Mouse (Mus musculus): ENCODE results near the gene Kif13a.

Kif13a gene

DNA sequence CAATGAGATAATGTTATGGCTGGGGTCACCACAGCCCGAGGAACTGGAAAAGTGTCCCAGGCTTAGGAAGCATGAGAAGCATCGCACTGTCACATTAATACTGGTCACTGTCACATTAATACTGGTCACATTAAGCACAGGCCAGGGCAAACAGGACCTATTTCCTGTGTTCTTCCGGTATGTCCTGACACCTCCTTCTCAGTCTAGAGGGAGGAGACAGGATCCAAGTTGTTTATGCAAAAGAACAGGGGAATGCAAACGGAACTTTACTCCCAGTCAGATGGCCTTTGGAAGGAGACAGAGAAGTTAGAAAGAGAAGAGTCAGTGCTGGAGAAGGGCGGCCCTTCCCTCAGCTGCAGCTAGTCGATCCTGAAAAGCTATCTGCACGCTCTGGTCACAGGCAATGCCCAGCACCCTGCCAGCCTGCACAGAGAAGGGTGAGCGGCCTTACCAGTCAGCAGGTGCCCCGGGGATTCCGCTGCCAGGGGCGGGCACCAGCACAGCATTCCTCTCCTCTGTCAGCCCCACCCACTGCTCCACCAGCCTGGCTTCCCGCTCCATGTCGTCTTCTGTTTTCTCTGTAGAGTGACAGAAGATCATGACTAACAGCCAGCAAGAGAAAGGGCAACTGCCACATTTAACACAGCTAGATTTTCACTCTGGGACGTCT, 152.9 kb downstream of the Kif13a start:
- no peak for DNase-seq (ENCODE audit: low read depth, low spot score)
- Histone ChIP-seq H3K27me3 (ENCODE audit: control insufficient read depth, insufficient read depth, low read length, poor library complexity, severe bottlenecking) (no peaks in the 10 kb centered on the region), H3K36me3 (ENCODE audit: control insufficient read depth, insufficient read depth, low read length, poor library complexity, severe bottlenecking) (no peaks in the 10 kb centered on the region)

GRCm38 (mm10) chr13:46774998-46775397, 154.7 kb downstream of the Kif13a start:
- DNase-seq (ENCODE audit: low read depth, low spot score), result no peak
- H3K36me3 ChIP-seq (ENCODE audit: control insufficient read depth, insufficient read depth, low read length, poor library complexity, severe bottlenecking), result no peaks in the 10 kb centered on the region
- no peaks in the 10 kb centered on the region for H3K27me3 ChIP-seq (ENCODE audit: control insufficient read depth, insufficient read depth, low read length, poor library complexity, severe bottlenecking)

DNA sequence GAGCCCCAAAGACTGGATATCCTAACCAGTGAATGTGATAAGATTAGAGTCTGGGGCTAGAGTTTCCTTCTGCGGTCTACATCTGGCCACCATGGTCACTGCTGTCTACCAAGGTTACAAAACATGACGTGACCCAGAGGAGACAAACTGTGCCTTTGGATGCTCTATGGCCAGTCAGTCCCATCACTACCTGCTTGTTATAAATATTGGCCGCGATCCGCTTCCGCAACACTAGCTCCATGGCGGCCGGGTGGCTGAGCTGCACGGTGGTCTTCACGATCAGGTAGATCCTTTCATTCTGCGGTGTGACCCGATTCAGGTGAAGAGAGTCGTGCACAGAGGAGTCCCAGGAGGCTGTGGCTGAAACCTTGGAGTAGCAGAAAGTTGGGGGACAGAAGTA, 157.1 kb downstream of the Kif13a start:
- no peak for DNase-seq (ENCODE audit: low read depth, low spot score)
- Histone ChIP-seq H3K27me3 (ENCODE audit: control insufficient read depth, insufficient read depth, low read length, poor library complexity, severe bottlenecking) (no peaks in the 10 kb centered on the region), H3K36me3 (ENCODE audit: control insufficient read depth, insufficient read depth, low read length, poor library complexity, severe bottlenecking) (no peaks in the 10 kb centered on the region)

- no peaks in the 10 kb centered on the region for H3K36me3 ChIP-seq (ENCODE audit: control insufficient read depth, insufficient read depth, low read length, poor library complexity, severe bottlenecking)
- DNase-seq (ENCODE audit: low read depth, low spot score), result no peak
- no peaks in the 10 kb centered on the region for H3K27me3 ChIP-seq (ENCODE audit: control insufficient read depth, insufficient read depth, low read length, poor library complexity, severe bottlenecking)
Measured at GRCm38 (mm10) chr13:46765361-46765760, 164.3 kb downstream of the Kif13a start.

DNA sequence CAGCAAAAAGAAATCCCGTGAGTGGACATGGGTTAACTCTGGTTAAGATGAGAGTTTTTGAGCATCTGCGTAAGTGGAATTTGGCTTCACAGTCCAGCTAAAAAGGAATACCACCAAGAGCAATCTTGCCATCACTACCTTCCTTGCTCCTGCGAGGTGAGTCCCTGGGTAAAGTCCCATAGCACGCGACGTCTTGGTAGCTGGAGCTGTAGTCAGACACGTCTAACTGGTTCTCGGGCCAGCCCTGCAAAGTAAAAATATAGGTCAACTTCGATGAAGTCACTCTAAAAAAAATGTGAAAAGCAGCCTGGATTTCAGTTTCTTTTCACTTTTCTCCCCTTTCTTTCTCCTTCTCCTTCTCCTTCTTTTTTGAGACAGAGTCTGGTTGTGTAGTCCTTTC, 166.5 kb downstream of the Kif13a start:
- no peaks in the 10 kb centered on the region for H3K27me3 ChIP-seq (ENCODE audit: control insufficient read depth, insufficient read depth, low read length, poor library complexity, severe bottlenecking)

GRCm38 (mm10) chr13:46760921-46761320, 168.7 kb downstream of the Kif13a start:
- Histone ChIP-seq H3K36me3 (ENCODE audit: control insufficient read depth, insufficient read depth, low read length, poor library complexity, severe bottlenecking) (no peaks in the 10 kb centered on the region), H3K27me3 (ENCODE audit: control insufficient read depth, insufficient read depth, low read length, poor library complexity, severe bottlenecking) (no peaks in the 10 kb centered on the region)
- DNase-seq (ENCODE audit: low read depth, low spot score), result no peak

More for the DNA sequence above, 166.5 kb downstream of the Kif13a start:
- no peak for DNase-seq (ENCODE audit: low read depth, low spot score)
- H3K36me3 ChIP-seq (ENCODE audit: control insufficient read depth, insufficient read depth, low read length, poor library complexity, severe bottlenecking), result no peaks in the 10 kb centered on the region

- no peaks in the 10 kb centered on the region for H3K36me3 ChIP-seq (ENCODE audit: control insufficient read depth, insufficient read depth, low read length, poor library complexity, severe bottlenecking)
- no peak for DNase-seq (ENCODE audit: low read depth, low spot score)
- H3K27me3 ChIP-seq (ENCODE audit: control insufficient read depth, insufficient read depth, low read length, poor library complexity, severe bottlenecking), result no peaks in the 10 kb centered on the region
Measured at GRCm38 (mm10) chr13:46759281-46759809, 170.3 kb downstream of the Kif13a start.

DNA sequence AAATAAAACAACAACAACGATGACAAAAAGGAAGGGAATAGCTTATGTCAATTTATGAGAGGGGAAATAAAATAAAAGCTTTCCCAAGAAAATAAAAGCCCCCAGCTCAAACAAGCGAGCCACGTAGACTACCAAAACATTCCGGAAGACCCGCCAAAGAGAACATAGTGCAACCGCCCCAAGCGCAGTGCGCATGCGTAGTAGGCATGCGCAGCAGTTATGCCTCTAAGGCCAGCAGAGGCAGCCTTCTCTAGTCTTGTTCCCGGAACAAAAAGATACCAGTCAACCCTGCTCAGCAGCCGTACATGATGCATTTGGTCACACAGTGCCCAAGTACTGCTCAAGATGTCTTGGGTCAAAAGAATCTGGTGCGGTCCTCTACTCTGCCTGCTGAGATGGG, 171.0 kb downstream of the Kif13a start:
- DNase-seq (ENCODE audit: low read depth, low spot score), result no peak
- Histone ChIP-seq H3K27me3 (ENCODE audit: control insufficient read depth, insufficient read depth, low read length, poor library complexity, severe bottlenecking) (no peaks in the 10 kb centered on the region), H3K36me3 (ENCODE audit: control insufficient read depth, insufficient read depth, low read length, poor library complexity, severe bottlenecking) (no peaks in the 10 kb centered on the region)

GRCm38 (mm10) chr13:46757946-46758345, 171.7 kb downstream of the Kif13a start:
- Histone ChIP-seq H3K36me3 (ENCODE audit: control insufficient read depth, insufficient read depth, low read length, poor library complexity, severe bottlenecking) (no peaks in the 10 kb centered on the region), H3K27me3 (ENCODE audit: control insufficient read depth, insufficient read depth, low read length, poor library complexity, severe bottlenecking) (no peaks in the 10 kb centered on the region)
- no peak for DNase-seq (ENCODE audit: low read depth, low spot score)

- no peak for DNase-seq (ENCODE audit: low read depth, low spot score)
- Histone ChIP-seq H3K36me3 (ENCODE audit: control insufficient read depth, insufficient read depth, low read length, poor library complexity, severe bottlenecking) (no peaks in the 10 kb centered on the region), H3K27me3 (ENCODE audit: control insufficient read depth, insufficient read depth, low read length, poor library complexity, severe bottlenecking) (no peaks in the 10 kb centered on the region)
Measured at GRCm38 (mm10) chr13:46753294-46753693, 176.4 kb downstream of the Kif13a start.

DNA sequence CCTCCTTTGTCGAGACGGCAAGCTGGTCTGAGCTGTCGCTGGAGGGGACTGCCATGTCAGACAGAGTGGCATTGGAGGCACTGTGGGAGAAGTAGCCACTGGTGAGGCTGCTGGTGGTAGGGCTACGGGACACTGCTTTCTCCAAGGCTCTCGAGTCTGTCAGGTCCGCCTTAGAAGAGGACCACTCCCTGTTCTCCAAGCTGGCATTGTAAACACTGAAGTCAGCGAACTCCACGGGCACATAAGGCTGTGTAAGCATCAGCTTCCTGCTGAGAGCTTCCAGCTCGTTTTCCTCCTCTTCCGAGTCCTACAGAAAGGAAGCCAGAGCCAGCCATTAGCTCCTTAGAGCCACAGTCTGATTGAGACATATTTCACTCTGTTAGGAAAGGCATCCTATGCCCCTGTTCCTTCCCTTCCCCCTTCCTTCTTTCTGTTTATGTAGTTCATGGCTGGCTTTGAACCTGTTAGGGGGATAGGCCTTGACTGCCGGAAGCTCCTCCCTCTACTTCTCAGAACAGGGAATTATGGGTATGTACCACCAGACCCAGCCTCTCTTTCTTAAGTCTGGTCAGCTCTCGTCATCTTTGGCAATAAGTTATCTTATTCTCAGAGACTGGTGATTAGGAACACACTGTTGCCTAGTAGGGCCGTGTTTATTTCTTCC, 177.0 kb downstream of the Kif13a start:
- Histone ChIP-seq H3K27me3 (ENCODE audit: control insufficient read depth, insufficient read depth, low read length, poor library complexity, severe bottlenecking) (no peaks in the 10 kb centered on the region), H3K36me3 (ENCODE audit: control insufficient read depth, insufficient read depth, low read length, poor library complexity, severe bottlenecking) (no peaks in the 10 kb centered on the region)
- no peak for DNase-seq (ENCODE audit: low read depth, low spot score)

- H3K36me3 ChIP-seq (ENCODE audit: control insufficient read depth, insufficient read depth, low read length, poor library complexity, severe bottlenecking), result no peaks in the 10 kb centered on the region
- no peaks in the 10 kb centered on the region for H3K27me3 ChIP-seq (ENCODE audit: control insufficient read depth, insufficient read depth, low read length, poor library complexity, severe bottlenecking)
- DNase-seq (ENCODE audit: low read depth, low spot score), result no peak
Measured at GRCm38 (mm10) chr13:46748138-46748873, 181.4 kb downstream of the Kif13a start.

GRCm38 (mm10) chr13:46743821-46744220, 185.8 kb downstream of the Kif13a start:
- H3K27me3 ChIP-seq (ENCODE audit: control insufficient read depth, insufficient read depth, low read length, poor library complexity, severe bottlenecking), result no peaks in the 10 kb centered on the region
- no peaks in the 10 kb centered on the region for H3K36me3 ChIP-seq (ENCODE audit: control insufficient read depth, insufficient read depth, low read length, poor library complexity, severe bottlenecking)
- DNase-seq (ENCODE audit: low read depth, low spot score), result no peak

GRCm38 (mm10) chr13:46742367-46742766, 187.3 kb downstream of the Kif13a start:
- no peaks in the 10 kb centered on the region for H3K27me3 ChIP-seq (ENCODE audit: control insufficient read depth, insufficient read depth, low read length, poor library complexity, severe bottlenecking)
- no peak for DNase-seq (ENCODE audit: low read depth, low spot score)

DNA sequence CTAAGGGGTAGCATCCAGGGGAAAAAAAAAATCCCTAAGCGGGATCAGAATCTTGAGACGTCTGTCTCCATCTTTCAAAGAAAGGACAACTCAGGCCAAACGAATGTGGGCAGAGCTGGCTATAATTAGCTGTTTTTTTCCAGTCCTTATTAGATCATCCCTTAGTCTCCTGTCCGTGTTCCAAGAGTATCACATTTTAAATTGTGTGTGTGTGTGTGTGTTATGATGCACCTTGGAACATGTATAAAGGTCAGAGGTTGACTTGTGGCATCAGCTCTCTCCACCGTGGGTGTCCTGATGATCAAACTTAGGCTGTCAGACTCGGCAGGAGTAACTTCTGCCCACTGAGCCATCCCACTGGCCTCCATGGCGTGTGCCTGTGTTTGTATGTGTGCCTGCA, 190.2 kb downstream of the Kif13a start:
- no peaks in the 10 kb centered on the region for H3K36me3 ChIP-seq (ENCODE audit: control insufficient read depth, insufficient read depth, low read length, poor library complexity, severe bottlenecking)
- no peaks in the 10 kb centered on the region for H3K27me3 ChIP-seq (ENCODE audit: control insufficient read depth, insufficient read depth, low read length, poor library complexity, severe bottlenecking)
- no peak for DNase-seq (ENCODE audit: low read depth, low spot score)

More at GRCm38 (mm10) chr13:46742367-46742766, 187.3 kb downstream of the Kif13a start:
- H3K36me3 ChIP-seq (ENCODE audit: control insufficient read depth, insufficient read depth, low read length, poor library complexity, severe bottlenecking), result no peaks in the 10 kb centered on the region
